Mouse (Mus musculus) lung, adult 18-20 months (tissue): ENCODE data around the gene Vav3.

ENCODE experiments used
- DNase-seq, 2 experiments: peaks; one replicate each; pipeline ENCODE4 v3.0.0; 2022; ENCODE audit warnings: mixed read lengths in 2 of 2

Gene Vav3

GRCm38 (mm10) chr3:109516372-109516771, 175.9 kb downstream of the Vav3 start:
- DNase-seq: no peak

GRCm38 (mm10) chr3:109522115-109522514, 181.7 kb downstream of the Vav3 start:
- DNase-seq: no peak

- no peak for DNase-seq
Measured at GRCm38 (mm10) chr3:109525825-109526224, 185.4 kb downstream of the Vav3 start.

- peak; percentile 52 to 70 for DNase-seq
Measured at GRCm38 (mm10) chr3:109526246-109526645, 185.8 kb downstream of the Vav3 start.

GRCm38 (mm10) chr3:109526651-109527050, 186.2 kb downstream of the Vav3 start:
- DNase-seq: no peak

GRCm38 (mm10) chr3:109528688-109529087, 188.2 kb downstream of the Vav3 start:
- no peak for DNase-seq

GRCm38 (mm10) chr3:109537686-109538085, 197.2 kb downstream of the Vav3 start:
- DNase-seq: no peak

- DNase-seq: no peak
Measured at GRCm38 (mm10) chr3:109540009-109540408, 199.6 kb downstream of the Vav3 start.

- DNase-seq: no peak
Measured at GRCm38 (mm10) chr3:109544476-109545221, 204.2 kb downstream of the Vav3 start.

- DNase-seq: peak in 1 of 2 experiments; percentile 19
Measured at GRCm38 (mm10) chr3:109557329-109557728, 216.9 kb downstream of the Vav3 start.

- DNase-seq: no peak
Measured at GRCm38 (mm10) chr3:109561295-109561694, 220.8 kb downstream of the Vav3 start.

GRCm38 (mm10) chr3:109561776-109562175, 221.3 kb downstream of the Vav3 start:
- no peak for DNase-seq

- DNase-seq: no peak
Measured at GRCm38 (mm10) chr3:109562268-109562667, 221.8 kb downstream of the Vav3 start.

GRCm38 (mm10) chr3:109564443-109564842, 224.0 kb downstream of the Vav3 start:
- DNase-seq: no peak

- DNase-seq: peak in 1 of 2 experiments; percentile 39
Measured at GRCm38 (mm10) chr3:109568542-109569265, 228.3 kb downstream of the Vav3 start.

- no peak for DNase-seq
Measured at GRCm38 (mm10) chr3:109571483-109571882, 231.0 kb downstream of the Vav3 start.

- DNase-seq: peak in 1 of 2 experiments; percentile 32
Measured at GRCm38 (mm10) chr3:109572871-109573270, 232.4 kb downstream of the Vav3 start.

GRCm38 (mm10) chr3:109573549-109574146, 233.2 kb downstream of the Vav3 start:
- no peak for DNase-seq

GRCm38 (mm10) chr3:109574161-109574560, 233.7 kb downstream of the Vav3 start:
- no peak for DNase-seq

- DNase-seq: no peak
Measured at GRCm38 (mm10) chr3:109578347-109578746, 237.9 kb downstream of the Vav3 start.

GRCm38 (mm10) chr3:109578983-109579382, 238.5 kb downstream of the Vav3 start:
- no peak for DNase-seq

GRCm38 (mm10) chr3:109585946-109586345, 245.5 kb downstream of the Vav3 start:
- DNase-seq: no peak

- DNase-seq: no peak
Measured at GRCm38 (mm10) chr3:109592970-109593369, 252.5 kb downstream of the Vav3 start.

GRCm38 (mm10) chr3:109596084-109596483, 255.6 kb downstream of the Vav3 start:
- peak in 1 of 2 experiments; percentile 18 for DNase-seq
